Mouse (Mus musculus) kidney, postnatal 0 days (tissue): Measurements from ENCODE around the gene Mef2b. TPM values are rescaled to one million over a fixed set of nuclear protein-coding genes. Genes with fewer than 3 reads are reported as not detected.

Source experiments
- ATAC-seq: fragments of 200-750 bp; cut with Nextera tagmentation; replicated peaks from 2 replicates; pipeline ENCODE4 v1.8.0; 2017; ENCODE audit warnings: low read depth, moderate number of reproducible peaks, moderate TSS enrichment, moderate library complexity; ENCODE audit not compliant: low FRiP score
- DNase-seq: peaks from one replicate; pipeline ENCODE4 v3.0.0-alpha.2; 2016; ENCODE audit warnings: low spot score
- H3K27ac ChIP-seq: fragments of 300-500 bp; sonication (generic); 2 replicates; pipeline ENCODE4 v1.5.1; 2014; ENCODE audit warnings: mild to moderate bottlenecking
- H3K27me3 ChIP-seq: fragments of 300-500 bp; sonication (generic); 2 replicates; pipeline ENCODE4 v1.6.1; 2014; ENCODE audit warnings: low read length, mixed read lengths; ENCODE audit not compliant: insufficient read depth
- H3K36me3 ChIP-seq: fragments of 300-500 bp; sonication (generic); 2 replicates; pipeline ENCODE4 v1.6.1; 2014; ENCODE audit warnings: low read length, mixed read lengths; ENCODE audit not compliant: insufficient read depth
- H3K4me1 ChIP-seq: fragments of 300-500 bp; sonication (generic); replicated peaks from 2 replicates; pipeline ENCODE4 v1.6.1; 2014; ENCODE audit warnings: antibody characterized with exemption, low read length, mixed read lengths; ENCODE audit not compliant: insufficient read depth
- H3K4me2 ChIP-seq: fragments of 300-500 bp; sonication (generic); 2 replicates; pipeline ENCODE4 v1.6.1; 2014; ENCODE audit warnings: mild to moderate bottlenecking, low read length, moderate library complexity, mixed read lengths
- H3K4me3 ChIP-seq: fragments of 300-500 bp; sonication (generic); replicated peaks from 2 replicates; pipeline ENCODE4 v1.5.1; 2014; ENCODE audit warnings: low read depth, low read length
- H3K9ac ChIP-seq: fragments of 300-500 bp; sonication (generic); 2 replicates; pipeline ENCODE4 v1.6.1; 2014; ENCODE audit warnings: low read depth, low read length
- H3K9me3 ChIP-seq: fragments of 300-500 bp; sonication (generic); replicated peaks from 2 replicates; pipeline ENCODE4 v1.6.1; 2016; ENCODE audit warnings: low read length, inconsistent platforms, mixed read lengths
- CTCF ChIP-seq: IDR thresholded peaks from 2 replicates; pipeline ENCODE4 v1.5.1; 2016; ENCODE audit warnings: antibody characterized with exemption, low read depth, mild to moderate bottlenecking, moderate library complexity
- WGBS: fragments of 180-500 bp; shearing (Covaris S2); extraction: QIAGEN DNeasy Blood & Tissue Kit; methylation state at CpG from one replicate; pipeline ENCODE4 v1.1.7; 2014; 5-methylcytosine and 5-hydroxymethylcytosine counted together
- polyA plus RNA-seq: library from polyadenylated mRNA; unstranded; fragments of >200 nt; fragmentation: Nextera tagmentation; extraction: Ambion mirVana; gene quantifications from 2 replicates; pipeline ENCODE4 v1.2.1, GENCODE M21; 2015

The Mef2b gene
- polyA plus RNA-seq, 1 experiment from 2014 or later, result 0.28 TPM

DNA sequence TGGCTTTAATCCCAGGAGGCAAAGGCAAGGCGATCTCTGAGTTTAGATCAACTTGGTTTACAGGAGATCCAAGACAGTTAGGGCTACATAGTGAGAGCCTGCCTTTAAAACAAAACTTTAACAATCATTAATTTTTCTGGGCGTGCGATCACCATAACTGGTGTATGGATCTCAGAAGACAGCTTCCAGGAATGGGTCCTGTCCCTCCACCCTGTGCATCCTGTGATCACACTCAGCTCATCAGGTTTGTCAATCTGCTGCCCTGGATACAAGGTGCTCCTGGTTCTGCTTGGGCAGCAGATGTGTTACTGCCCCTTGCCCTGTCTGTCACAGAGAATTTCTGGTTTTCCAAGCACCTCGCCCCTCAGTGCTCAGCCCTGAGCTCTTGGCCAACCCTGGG, 19.7 kb downstream of the Mef2b start:
- no peak overlapping the region for H3K9ac ChIP-seq
- whole genome bisulfite sequencing, result 73% methylated on average over 4 of the region's 4 CpGs
- no peak for DNase-seq
- no peaks in the 10 kb centered on the region for H3K9me3 ChIP-seq
- H3K27ac ChIP-seq, result no peak overlapping the region
- no peaks in the 10 kb centered on the region for H3K27me3 ChIP-seq
- no peak for TF ChIP-seq CTCF
- no peak for ATAC-seq
- no peaks in the 10 kb centered on the region for H3K4me1 ChIP-seq
- no peaks in the 10 kb centered on the region for H3K36me3 ChIP-seq
- no peak overlapping the region for H3K4me3 ChIP-seq
- no peak overlapping the region for H3K4me2 ChIP-seq

DNA sequence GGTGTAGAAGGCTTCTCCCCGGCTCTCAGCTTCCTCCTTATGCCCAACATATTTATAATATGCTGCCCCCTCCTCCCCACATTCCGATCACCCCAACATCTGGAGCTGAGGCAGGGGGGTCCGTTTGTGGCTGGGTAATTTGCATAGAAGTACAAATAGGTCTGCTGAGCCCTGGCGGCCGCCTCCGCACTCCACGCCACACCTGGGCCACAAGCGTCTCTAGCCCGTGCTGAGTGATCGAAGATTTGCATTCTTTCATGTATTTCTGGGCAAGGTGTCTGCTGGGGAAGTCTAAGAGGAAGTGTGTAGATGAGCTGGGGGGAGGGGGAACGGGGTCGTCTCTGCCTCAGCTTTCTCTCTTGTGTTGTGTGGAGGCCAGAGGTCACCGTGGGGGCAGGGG, 20.5 kb downstream of the Mef2b start:
- ATAC-seq (no peak), DNase-seq (no peak)
- no peaks in the 10 kb centered on the region for H3K27me3 ChIP-seq
- no peaks in the 10 kb centered on the region for H3K36me3 ChIP-seq
- H3K9me3 ChIP-seq, result no peaks in the 10 kb centered on the region
- WGBS, result 67% methylated on average over 13 of the region's 13 CpGs
- H3K4me3 ChIP-seq, result no peak overlapping the region
- H3K4me2 ChIP-seq, result no peak overlapping the region
- no peak overlapping the region for H3K27ac ChIP-seq
- TF ChIP-seq CTCF, result no peak
- no peaks in the 10 kb centered on the region for H3K4me1 ChIP-seq
- H3K9ac ChIP-seq, result no peak overlapping the region

DNA sequence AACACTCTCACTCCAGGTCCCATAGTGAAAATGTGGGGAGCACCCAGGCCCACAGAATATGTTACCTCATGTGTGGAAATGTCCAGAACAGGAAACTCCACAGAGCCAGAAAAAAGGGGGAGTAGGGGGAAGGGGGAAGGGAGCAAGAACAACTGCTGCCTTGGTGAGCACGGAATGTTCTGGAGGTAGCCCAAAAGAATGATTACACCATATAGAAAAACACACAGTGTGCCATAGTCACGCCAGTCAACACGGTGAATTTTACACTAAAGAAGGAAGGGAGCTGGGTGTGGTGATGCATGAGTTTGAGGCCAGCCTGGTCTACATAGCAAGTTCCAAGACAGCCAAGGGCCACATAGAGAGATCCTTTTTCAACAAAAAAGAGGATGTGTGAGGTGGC, 23.8 kb downstream of the Mef2b start:
- no peak for ATAC-seq

DNA sequence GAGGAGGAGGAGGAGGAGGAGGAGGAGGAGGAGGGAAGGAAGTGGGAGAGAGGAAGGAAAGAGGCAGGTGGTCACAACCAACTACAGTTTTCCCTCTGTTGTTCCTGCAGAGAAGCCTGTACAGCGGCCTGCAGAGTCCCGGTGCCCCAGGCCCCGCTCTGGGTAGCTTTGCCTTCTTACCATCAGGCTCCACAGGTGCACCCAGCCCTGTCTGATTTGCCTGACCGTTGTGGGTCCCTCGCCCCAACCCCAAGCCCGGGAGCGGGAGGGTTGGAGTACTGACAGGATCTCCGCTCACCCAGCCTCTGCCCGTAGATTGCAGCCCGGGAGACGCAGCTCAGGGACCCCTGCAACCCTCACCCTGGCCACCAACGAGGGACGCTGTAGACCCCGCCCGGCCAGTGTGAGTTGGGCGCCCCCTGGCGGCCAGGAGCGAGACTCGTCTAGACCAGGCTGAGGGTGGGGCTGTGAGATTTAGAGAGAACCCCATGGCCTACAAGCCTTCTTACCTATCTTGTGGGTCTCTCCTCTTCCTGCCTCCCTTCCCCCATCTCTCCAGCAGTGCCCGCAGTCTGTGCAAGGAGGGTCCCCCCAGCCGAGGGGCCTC, 27.1 kb downstream of the Mef2b start:
- Histone ChIP-seq H3K27me3 (no peaks in the 10 kb centered on the region), H3K27ac (no peak overlapping the region), H3K4me2 (peak overlapping the region; percentile 57), H3K4me3 (no peak overlapping the region; the same call in 1 of the 2 replicates), H3K36me3 (no peaks in the 10 kb centered on the region), H3K9me3 (no peaks in the 10 kb centered on the region), H3K4me1 (no peaks in the 10 kb centered on the region), H3K9ac (peak overlapping the region; percentile 43)
- WGBS, result 3% methylated on average over 21 of the region's 21 CpGs
- peak; percentile 98 for TF ChIP-seq CTCF
- peak; percentile 86 for ATAC-seq
- DNase-seq, result peak; percentile 79

More for the DNA sequence above, 23.8 kb downstream of the Mef2b start:
- Histone ChIP-seq H3K9ac (no peak overlapping the region), H3K4me1 (no peaks in the 10 kb centered on the region), H3K4me3 (no peak overlapping the region), H3K36me3 (no peaks in the 10 kb centered on the region), H3K9me3 (no peaks in the 10 kb centered on the region), H3K4me2 (no peak overlapping the region), H3K27me3 (no peaks in the 10 kb centered on the region), H3K27ac (no peak overlapping the region)
- no peak for TF ChIP-seq CTCF
- WGBS, result 85% methylated on average over 3 of the region's 3 CpGs
- no peak for DNase-seq

DNA sequence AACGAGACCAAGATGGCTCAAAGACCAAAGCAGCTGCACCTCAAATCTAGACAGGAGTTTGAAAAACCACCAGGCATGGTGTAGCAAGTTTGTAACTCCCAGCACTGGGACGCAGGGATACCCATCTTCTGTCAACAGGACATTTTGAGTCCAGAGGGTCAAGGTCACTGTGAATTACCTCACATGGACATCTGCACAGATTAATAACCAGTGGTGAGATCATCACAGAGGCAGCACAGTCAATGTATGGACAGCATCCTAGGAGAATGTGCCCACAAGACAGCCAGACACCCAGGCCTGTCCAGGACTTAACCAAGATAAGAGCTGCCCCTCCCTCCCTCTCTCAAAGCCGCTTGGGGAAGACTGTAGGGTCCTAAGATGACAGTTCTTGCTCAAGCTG, 30.6 kb downstream of the Mef2b start:
- Histone ChIP-seq H3K27me3 (no peaks in the 10 kb centered on the region), H3K4me3 (no peak overlapping the region), H3K4me2 (no peak overlapping the region), H3K9ac (no peak overlapping the region), H3K36me3 (no peaks in the 10 kb centered on the region), H3K9me3 (no peaks in the 10 kb centered on the region), H3K27ac (no peak overlapping the region), H3K4me1 (no peaks in the 10 kb centered on the region)
- TF ChIP-seq CTCF, result no peak
- DNase-seq (no peak), ATAC-seq (no peak)
- WGBS, result 82% methylated on average over 3 of the region's 3 CpGs

DNA sequence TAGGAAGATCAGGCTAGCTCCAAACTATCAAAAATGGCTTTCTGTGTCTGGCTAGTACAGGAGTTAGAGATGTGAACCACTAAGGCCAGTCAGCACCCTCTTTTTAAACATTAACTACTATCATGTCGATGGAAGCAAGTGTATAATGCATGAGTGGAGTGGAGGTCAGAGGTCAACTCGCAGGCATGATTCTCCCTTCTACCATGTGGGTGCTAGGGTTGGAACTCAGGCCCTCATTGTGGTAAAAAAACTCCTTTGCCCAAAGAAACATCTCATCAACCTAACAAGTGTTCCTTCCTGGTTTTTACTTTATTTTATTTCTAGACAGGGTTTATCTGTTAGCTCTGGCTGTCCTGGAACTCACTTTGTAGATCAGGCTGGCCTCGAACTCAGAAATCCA, 31.2 kb downstream of the Mef2b start:
- H3K4me3 ChIP-seq, result no peak overlapping the region
- no peaks in the 10 kb centered on the region for H3K36me3 ChIP-seq
- no peaks in the 10 kb centered on the region for H3K27me3 ChIP-seq
- no peak for ATAC-seq
- no peak overlapping the region for H3K27ac ChIP-seq
- H3K9ac ChIP-seq, result no peak overlapping the region
- no peak overlapping the region for H3K4me2 ChIP-seq
- no peaks in the 10 kb centered on the region for H3K4me1 ChIP-seq
- no peak for TF ChIP-seq CTCF
- WGBS, result 70% methylated on average over 3 of the region's 3 CpGs
- H3K9me3 ChIP-seq, result no peaks in the 10 kb centered on the region
- DNase-seq, result no peak

DNA sequence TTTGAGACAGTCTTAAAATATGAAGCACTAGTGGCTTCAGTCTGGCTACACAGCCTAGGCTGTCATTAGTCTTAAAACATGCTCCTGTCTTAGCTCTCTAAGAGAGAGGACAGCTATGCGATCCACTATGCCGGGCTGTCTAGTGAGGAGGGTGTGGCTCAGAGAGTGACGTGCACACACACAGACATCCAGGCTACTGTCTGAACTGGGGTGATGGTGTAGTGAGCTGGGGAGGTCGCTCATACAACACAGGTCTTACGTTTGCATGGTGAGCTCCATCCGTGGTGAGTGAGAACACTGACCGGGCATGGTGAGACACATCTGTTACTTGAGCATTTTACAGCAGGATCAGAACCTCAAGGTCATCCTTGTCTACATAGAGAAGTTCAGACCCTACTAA, 31.7 kb downstream of the Mef2b start:
- Histone ChIP-seq H3K4me1 (no peaks in the 10 kb centered on the region), H3K27ac (no peak overlapping the region), H3K4me3 (no peak overlapping the region), H3K27me3 (no peaks in the 10 kb centered on the region), H3K9me3 (no peaks in the 10 kb centered on the region), H3K36me3 (no peaks in the 10 kb centered on the region), H3K9ac (no peak overlapping the region), H3K4me2 (no peak overlapping the region; the same call in 1 of the 2 replicates)
- TF ChIP-seq CTCF, result no peak
- 65% methylated on average over 7 of the region's 7 CpGs for WGBS
- ATAC-seq, result no peak
- no peak for DNase-seq
